Mouse (Mus musculus): ENCODE measurements at regions not wholly inside any gene's neighbourhood (a gene's known extent, or its start where the extent isn't known, plus 50 kb on each side); places are given as distances from the start of the nearest gene placed in this dataset.

- TF ChIP-seq POLR2A (IDR thresholded peaks at IDR 0.05; ENCODE audit: insufficient read length, low read depth): no peak
- no peak for TF ChIP-seq E2F4 (IDR thresholded peaks at IDR 0.05; ENCODE audit: insufficient read depth)
- no peak for TF ChIP-seq TCF12 (IDR thresholded peaks at IDR 0.05; ENCODE audit: insufficient read depth, poor library complexity, severe bottlenecking)
- no peak for TF ChIP-seq MYOD1 (IDR thresholded peaks at IDR 0.05; ENCODE audit: control insufficient read depth in 1 of 3, insufficient read length in 2 of 3, low read depth in 2 of 3)
- no peak for TF ChIP-seq MAX (IDR thresholded peaks at IDR 0.05; ENCODE audit: low read depth)
- TF ChIP-seq POLR2AphosphoS2 (IDR thresholded peaks at IDR 0.05; ENCODE audit: insufficient read length, low read depth): no peak
These were observed 76.6 kb upstream of the Lmo2 start for GRCm38 (mm10) chr2:103881026-103881763.

Data from myocyte (in vitro differentiated cells).